Mouse (Mus musculus): ENCODE measurements around the gene Mtif3.

The Mtif3 gene

DNA sequence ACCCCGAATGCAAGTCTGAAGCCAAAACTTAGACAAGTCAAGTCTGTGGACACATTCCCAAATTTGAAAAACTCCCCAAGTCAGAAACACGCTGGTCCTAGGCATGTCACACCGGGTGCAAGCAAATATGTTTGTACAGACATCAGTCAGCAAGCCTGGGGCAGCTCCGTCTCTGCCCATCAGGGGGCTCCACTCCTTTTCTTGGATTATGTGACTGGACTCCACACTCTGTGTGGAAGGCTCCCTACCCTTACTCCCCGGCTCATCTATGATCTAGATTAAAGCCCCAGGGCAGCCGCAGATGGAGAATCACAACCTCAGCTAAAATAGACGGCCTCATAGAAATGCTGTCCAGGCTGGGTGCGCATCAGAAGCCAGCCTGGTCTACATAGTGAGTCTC, 47.3 kb downstream of the Mtif3 start:
- DNase-seq (ENCODE audit: low read depth, low spot score) = no peak

- DNase-seq (ENCODE audit: low read depth, low spot score) = peak; percentile 55
Measured at GRCm38 (mm10) chr5:146914088-146914766, 49.4 kb downstream of the Mtif3 start.

DNA sequence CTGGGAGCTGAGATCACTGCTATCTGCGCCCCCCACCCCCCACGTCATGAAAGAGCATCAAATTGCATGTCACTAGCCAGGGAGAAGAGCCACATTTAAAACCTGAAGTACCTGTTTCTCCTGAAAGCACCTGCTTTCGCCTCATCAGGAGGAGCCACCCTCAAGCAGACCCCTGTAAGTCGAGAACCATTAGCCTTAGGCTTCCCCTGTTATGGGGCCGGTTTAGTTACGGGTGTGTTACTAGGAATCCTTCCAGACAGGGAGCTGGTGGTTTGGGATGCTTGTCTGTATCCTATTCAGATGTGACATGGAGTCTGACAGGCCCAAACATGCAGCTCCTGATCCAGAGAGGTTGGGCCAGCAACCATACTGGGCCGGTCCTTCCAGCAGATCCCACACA, 50.2 kb downstream of the Mtif3 start:
- DNase-seq (ENCODE audit: low read depth, low spot score) = no peak

- DNase-seq (ENCODE audit: low read depth, low spot score) = no peak
Measured at GRCm38 (mm10) chr5:146912206-146912605, 51.4 kb downstream of the Mtif3 start.

GRCm38 (mm10) chr5:146908629-146909028, 55.0 kb downstream of the Mtif3 start:
- no peak for DNase-seq (ENCODE audit: low read depth, low spot score)

DNA sequence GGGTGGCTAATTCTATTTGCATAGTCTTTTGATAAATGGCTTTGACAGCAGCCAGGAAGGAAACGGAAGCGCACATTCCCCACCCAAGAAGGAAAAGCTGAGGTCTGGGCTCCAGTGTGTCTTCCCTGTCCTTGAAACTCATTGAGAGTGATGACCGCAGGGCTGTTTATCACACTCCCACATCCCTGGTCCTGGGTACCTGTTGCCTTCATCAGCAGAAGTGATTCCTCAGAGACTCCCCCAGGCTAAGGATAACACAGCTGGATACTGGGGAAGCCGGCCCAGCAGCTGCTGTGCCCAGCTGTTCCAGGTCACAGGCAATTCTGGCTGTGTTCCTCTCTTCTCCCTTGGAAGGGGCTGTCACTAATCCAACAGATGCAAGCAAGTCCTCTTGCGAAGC, 56.1 kb downstream of the Mtif3 start:
- DNase-seq (ENCODE audit: low read depth, low spot score) = no peak

- DNase-seq (ENCODE audit: low read depth, low spot score) = peak; percentile 58
Measured at GRCm38 (mm10) chr5:146905486-146906172, 58.0 kb downstream of the Mtif3 start.

- peak; percentile 88 for DNase-seq (ENCODE audit: low read depth, low spot score)
Measured at GRCm38 (mm10) chr5:146904404-146904803, 59.2 kb downstream of the Mtif3 start.

Data from brain, adult 2 months (tissue).